Mouse (Mus musculus) megakaryocyte, embryonic 14.5 days (primary cell): ENCODE measurements around the gene Spag9.

Source experiments
- FLI1 ChIP-seq: IDR thresholded peaks from 2 replicates; pipeline ENCODE4 v1.6.1; 2012; ENCODE audit warnings: low read length, inconsistent platforms, mixed read lengths
- GATA1 ChIP-seq: IDR thresholded peaks from 3 replicates; pipeline ENCODE4 v1.6.1; 2012; ENCODE audit warnings: mixed read lengths, low read length, inconsistent platforms, borderline replicate concordance

DNA sequence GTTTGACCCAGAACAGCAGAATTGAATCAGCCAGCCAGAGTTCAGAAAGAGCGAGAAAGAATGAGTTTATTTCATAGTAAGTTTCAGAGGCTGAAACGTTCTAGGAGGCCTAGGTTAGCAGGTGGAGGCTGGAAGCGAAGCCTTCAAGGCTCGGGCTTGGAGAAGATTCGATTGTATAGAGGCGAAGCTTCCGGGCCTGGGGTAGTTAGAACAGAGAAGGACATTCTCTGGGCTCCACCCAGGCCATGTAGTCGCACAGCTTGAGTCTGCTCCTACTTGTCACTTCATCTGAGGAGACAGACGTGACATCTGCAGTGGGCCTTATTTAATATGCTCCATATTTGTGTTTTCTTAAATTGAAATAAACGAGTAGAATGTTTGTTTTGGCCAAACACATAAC is 125.6 kb downstream of the Spag9 start:
- TF ChIP-seq GATA1: no peak
- TF ChIP-seq FLI1: no peak
